Mouse (Mus musculus) heart, embryonic 16.5 days (tissue): ENCODE measurements at regions not wholly inside any gene's neighbourhood (a gene's known extent, or its start where the extent isn't known, plus 50 kb on each side); places are given as distances from the start of the nearest gene placed in this dataset.
A peak's percentile ranks its signal among the peaks of the same experiment; 100 is the strongest.

ENCODE experiments used
- ATAC-seq: fragments of 200-750 bp; cut with Nextera tagmentation; replicated peaks from 2 replicates; pipeline ENCODE4 v1.8.0; 2017; ENCODE audit warnings: moderate number of reproducible peaks; ENCODE audit not compliant: insufficient read depth, low FRiP score; ENCODE audit errors: extremely low read depth
- H3K27ac ChIP-seq: fragments of 300-500 bp; sonication (generic); 2 replicates; pipeline ENCODE4 v1.5.1; 2014; ENCODE audit warnings: mild to moderate bottlenecking, low read length, control low read depth, moderate library complexity
- H3K27me3 ChIP-seq: fragments of 300-500 bp; sonication (generic); 2 replicates; pipeline ENCODE4 v1.6.1; 2014; ENCODE audit warnings: low read length, mixed read lengths; ENCODE audit not compliant: control insufficient read depth, insufficient read depth
- H3K36me3 ChIP-seq: fragments of 300-500 bp; sonication (generic); 2 replicates; pipeline ENCODE4 v1.6.1; 2014; ENCODE audit not compliant: control insufficient read depth, insufficient read depth
- H3K4me1 ChIP-seq: fragments of 300-500 bp; sonication (generic); 2 replicates; pipeline ENCODE4 v1.6.1; 2014; ENCODE audit warnings: low read length, mixed read lengths; ENCODE audit not compliant: control insufficient read depth, insufficient read depth
- H3K4me2 ChIP-seq: fragments of 300-500 bp; sonication (generic); 2 replicates; pipeline ENCODE4 v1.6.1; 2014; ENCODE audit warnings: low read depth, mild to moderate bottlenecking, control low read depth, low read length
- H3K4me3 ChIP-seq: fragments of 300-500 bp; sonication (generic); 2 replicates; pipeline ENCODE4 v1.5.1; 2014; ENCODE audit warnings: mild to moderate bottlenecking, control low read depth, low read length
- H3K9ac ChIP-seq: fragments of 300-500 bp; sonication (generic); 2 replicates; pipeline ENCODE4 v1.6.1; 2014; ENCODE audit warnings: low read length, control low read depth
- H3K9me3 ChIP-seq: fragments of 300-500 bp; sonication (generic); replicated peaks from 2 replicates; pipeline ENCODE4 v1.6.1; 2016; ENCODE audit warnings: low read length; ENCODE audit not compliant: control insufficient read depth
- WGBS: fragments of 180-500 bp; shearing (Covaris S2); extraction: QIAGEN DNeasy Blood & Tissue Kit; methylation state at CpG from one replicate; pipeline ENCODE4 v1.1.7; 2014; 5-methylcytosine and 5-hydroxymethylcytosine counted together

DNA sequence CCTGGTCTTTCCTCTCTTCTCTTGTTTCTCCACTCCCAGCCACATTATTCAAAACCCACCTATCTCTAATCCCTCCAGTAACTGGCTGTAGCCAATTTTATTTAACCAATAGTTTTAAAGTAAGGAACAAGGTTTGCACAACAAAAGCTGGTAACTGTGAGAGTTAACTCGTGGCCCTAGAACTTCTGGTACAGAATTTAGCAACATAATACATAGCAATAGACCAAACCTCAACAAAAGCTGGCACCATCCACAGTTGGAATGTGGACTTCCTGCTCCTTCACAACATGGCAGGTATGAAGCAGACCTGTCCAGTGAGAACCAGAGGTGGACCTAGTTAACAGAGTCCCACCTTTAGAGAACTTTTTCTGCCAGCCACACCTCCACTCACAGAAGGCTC is 695.7 kb upstream of the Car8 start:
- 64% methylated on average over 1 of the region's 1 CpGs for WGBS
- no peak overlapping the region for H3K4me2 ChIP-seq
- ATAC-seq: no peak

DNA sequence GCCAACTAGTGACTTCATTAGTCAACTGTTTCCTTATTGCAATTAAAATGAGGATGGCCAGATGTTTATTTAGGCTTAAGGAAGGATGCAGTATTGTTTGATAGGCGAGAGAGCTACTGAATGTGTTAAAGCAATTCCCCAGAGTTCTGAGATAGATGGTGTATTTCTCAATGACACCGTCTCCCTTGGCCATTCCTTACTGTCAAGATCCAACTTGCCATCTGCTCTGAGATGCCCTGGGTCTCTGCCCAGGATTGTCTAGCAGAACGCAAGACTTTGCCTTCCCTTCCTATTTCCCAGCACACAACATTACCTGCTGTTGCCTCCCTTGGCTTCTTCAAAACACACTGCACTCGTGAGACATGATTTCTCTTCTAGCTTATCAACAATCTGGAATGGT is 690.5 kb upstream of the Car8 start:
- no peak overlapping the region for H3K4me2 ChIP-seq
- 45% methylated on average over 4 of the region's 4 CpGs for WGBS

More for the DNA sequence above, 695.7 kb upstream of the Car8 start:
- Histone ChIP-seq H3K9me3 (no peaks in the 10 kb centered on the region), H3K36me3 (no peaks in the 10 kb centered on the region), H3K4me1 (peaks cover 10% of the 10 kb centered on the region), H3K27me3 (no peaks in the 10 kb centered on the region), H3K27ac (no peak overlapping the region), H3K9ac (no peak overlapping the region), H3K4me3 (no peak overlapping the region)

DNA sequence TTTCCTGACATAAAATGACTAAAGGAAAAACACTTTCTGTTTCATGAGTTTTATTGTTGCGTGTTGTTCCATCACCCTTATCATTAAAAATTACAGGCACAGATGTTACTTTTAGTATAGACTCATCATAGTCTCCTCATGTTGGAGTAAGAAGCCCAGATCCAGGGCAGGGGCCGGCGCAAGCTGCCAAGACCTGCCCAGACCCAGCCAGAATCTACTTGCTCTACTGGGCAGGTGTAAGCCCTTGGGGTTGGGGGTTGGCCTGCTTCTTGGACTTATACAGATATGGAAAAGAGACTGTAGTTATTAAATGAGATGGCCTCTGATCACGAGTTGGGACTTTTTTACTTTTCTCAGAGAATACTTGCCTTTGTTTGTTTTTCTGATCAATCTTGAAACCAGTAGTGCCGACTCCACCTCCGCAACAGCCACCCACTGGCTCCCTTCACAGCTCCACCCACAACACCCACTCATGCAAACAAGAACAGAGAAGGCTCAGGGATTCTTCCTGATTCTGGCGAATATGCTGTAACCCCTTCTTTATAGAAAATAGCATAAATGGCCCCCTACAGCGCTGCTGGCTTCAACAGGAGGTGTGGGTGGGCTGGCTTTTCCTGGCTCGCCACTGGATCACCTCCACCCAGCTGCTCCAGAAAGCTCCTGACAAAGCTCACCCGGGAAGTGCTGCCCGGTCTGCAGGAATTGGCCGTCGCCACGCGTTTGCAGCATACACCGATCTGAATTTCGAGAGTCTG is 689.9 kb upstream of the Car8 start:
- H3K27me3 ChIP-seq: no peaks in the 10 kb centered on the region
- no peaks in the 10 kb centered on the region for H3K9me3 ChIP-seq
- no peak overlapping the region for H3K9ac ChIP-seq
- ATAC-seq: no peak
- WGBS: 56% methylated on average over 17 of the region's 17 CpGs
- H3K4me3 ChIP-seq: no peak overlapping the region
- peaks cover 10% of the 10 kb centered on the region for H3K4me1 ChIP-seq
- H3K27ac ChIP-seq: no peak overlapping the region
- no peak overlapping the region for H3K4me2 ChIP-seq
- H3K36me3 ChIP-seq: no peaks in the 10 kb centered on the region

More for the DNA sequence above, 690.5 kb upstream of the Car8 start:
- H3K4me3 ChIP-seq: no peak overlapping the region
- no peaks in the 10 kb centered on the region for H3K9me3 ChIP-seq
- no peak for ATAC-seq
- no peak overlapping the region for H3K9ac ChIP-seq
- H3K4me1 ChIP-seq: peaks cover 10% of the 10 kb centered on the region
- no peaks in the 10 kb centered on the region for H3K36me3 ChIP-seq
- no peak overlapping the region for H3K27ac ChIP-seq
- H3K27me3 ChIP-seq: no peaks in the 10 kb centered on the region

DNA sequence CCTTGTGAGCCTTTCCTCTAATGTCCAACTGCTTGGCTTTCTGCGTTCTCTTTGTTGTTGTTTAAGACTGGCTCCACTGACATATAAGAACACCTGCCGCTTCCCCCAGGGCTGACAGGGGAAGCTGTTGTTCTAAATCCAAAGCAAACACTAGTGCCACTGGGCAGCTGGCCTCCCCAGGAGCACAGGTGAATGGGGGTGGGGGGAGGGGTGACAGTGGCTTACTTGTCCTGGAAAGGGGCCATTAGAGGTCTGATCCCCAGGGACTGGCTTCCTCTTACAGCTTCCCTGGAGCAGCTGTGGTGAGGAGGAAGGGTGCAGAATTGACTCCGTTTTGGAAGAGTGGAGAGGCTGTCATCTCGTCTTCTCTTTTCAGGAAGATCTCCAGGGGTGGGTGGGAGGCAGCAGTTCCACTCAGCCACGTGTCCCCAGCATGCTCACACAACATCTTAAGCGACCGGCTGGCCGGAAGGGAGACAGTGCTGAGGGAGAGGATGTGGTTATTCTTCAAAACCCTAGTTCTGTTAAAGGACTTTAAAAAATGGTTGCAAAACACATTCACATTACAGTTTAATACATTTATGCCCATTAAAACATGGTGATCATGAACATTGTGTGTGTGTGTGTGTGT is 688.5 kb upstream of the Car8 start:
- Histone ChIP-seq H3K27ac (no peak overlapping the region), H3K4me1 (peaks cover 15% of the 10 kb centered on the region), H3K36me3 (no peaks in the 10 kb centered on the region), H3K9me3 (no peaks in the 10 kb centered on the region), H3K27me3 (no peaks in the 10 kb centered on the region), H3K4me3 (no peak overlapping the region), H3K9ac (no peak overlapping the region), H3K4me2 (no peak overlapping the region)
- ATAC-seq: 0 out of 2 replicates have a peak, but pooled peaks have one; percentile 25
- 47% methylated on average over 8 of the region's 8 CpGs for WGBS

DNA sequence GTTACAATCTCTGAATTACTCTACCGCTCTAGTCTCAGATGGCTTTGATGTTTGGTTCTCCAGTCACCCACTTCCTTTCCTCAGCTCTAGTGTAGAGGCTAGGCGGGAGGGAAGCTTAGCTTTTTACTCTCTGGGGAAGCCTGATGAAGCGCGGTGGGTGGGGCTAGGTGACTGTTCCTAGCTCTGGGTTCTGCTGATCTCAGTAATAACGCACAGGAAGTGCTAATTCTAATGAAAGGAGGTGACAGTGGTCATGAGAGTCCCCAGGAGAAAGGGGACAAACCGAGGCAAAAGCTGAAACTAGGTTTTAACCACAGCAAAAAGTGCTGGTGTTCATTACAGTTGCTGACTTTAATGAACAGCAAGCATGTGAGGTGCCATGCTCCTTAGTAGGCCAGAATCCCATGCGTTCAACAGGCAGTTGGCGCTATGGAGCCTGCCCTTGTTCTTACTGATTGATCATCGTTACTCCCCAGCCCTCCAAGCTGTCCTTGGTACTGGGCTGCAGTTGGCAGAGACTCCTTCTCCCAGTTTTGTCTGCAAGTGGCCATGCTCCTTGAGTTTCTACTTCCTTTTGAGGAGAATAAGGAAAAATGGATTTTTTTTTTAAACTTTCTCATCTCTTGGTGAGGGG is 687.9 kb upstream of the Car8 start:
- H3K36me3 ChIP-seq: no peaks in the 10 kb centered on the region
- no peak overlapping the region for H3K4me3 ChIP-seq
- no peak overlapping the region for H3K4me2 ChIP-seq
- H3K9me3 ChIP-seq: no peaks in the 10 kb centered on the region
- no peaks in the 10 kb centered on the region for H3K27me3 ChIP-seq
- no peak for ATAC-seq
- no peak overlapping the region for H3K27ac ChIP-seq
- peaks cover 18% of the 10 kb centered on the region for H3K4me1 ChIP-seq
- no peak overlapping the region for H3K9ac ChIP-seq
- WGBS: 51% methylated on average over 9 of the region's 9 CpGs

DNA sequence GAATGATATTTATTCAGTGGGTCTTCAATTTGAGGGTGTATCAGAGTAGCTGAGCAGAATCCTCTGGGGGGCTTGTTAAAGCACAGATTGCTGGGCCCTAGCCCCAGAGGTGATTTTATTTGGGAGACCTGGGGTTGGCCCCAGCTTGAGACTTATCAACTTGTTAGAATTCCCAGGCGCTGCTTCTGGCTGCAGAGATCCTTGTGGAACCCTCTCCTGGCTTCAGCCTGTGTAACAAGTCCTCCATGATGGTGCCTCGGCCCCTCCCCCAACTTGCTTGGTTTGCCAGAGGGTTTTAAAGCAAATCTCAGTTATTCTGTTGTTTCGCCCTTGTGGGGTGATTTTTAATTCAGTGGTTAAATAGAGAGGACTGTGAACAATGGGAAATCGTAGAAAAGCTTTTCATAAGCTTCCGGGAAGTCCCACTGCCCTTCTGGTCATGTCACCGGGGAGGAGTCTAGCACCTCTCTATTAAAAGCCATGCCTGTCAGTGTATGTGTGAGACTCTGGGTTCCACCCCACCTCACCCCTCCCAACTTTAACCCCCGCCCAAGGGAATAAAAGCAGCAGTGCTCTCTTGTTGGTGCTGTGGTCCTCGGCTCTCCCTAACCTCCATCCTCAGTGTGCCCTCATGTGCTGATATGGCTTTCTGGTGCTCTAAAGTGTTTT is 684.0 kb upstream of the Car8 start:
- H3K4me3 ChIP-seq: no peak overlapping the region
- WGBS: 61% methylated on average over 8 of the region's 8 CpGs

GRCm38 (mm10) chr4:8921477-8922385 is 682.9 kb upstream of the Car8 start:
- 20% methylated on average over 31 of the region's 31 CpGs for WGBS
- Histone ChIP-seq H3K9ac (peak overlapping the region; percentile 43), H3K27me3 (no peaks in the 10 kb centered on the region), H3K36me3 (no peaks in the 10 kb centered on the region), H3K27ac (no peak overlapping the region), H3K4me1 (peaks cover 16% of the 10 kb centered on the region), H3K9me3 (no peaks in the 10 kb centered on the region), H3K4me2 (peak overlapping the region; percentile 59), H3K4me3 (peak overlapping the region; percentile 13)
- ATAC-seq: 0 out of 2 replicates have a peak, but pooled peaks have one; percentile 14

More for the DNA sequence above, 684.0 kb upstream of the Car8 start:
- H3K27ac ChIP-seq: no peak overlapping the region
- no peak overlapping the region for H3K9ac ChIP-seq
- no peak overlapping the region for H3K4me2 ChIP-seq
- no peaks in the 10 kb centered on the region for H3K27me3 ChIP-seq
- peaks cover 18% of the 10 kb centered on the region for H3K4me1 ChIP-seq
- H3K36me3 ChIP-seq: no peaks in the 10 kb centered on the region
- H3K9me3 ChIP-seq: no peaks in the 10 kb centered on the region
- no peak for ATAC-seq

- Histone ChIP-seq H3K4me3 (no peak overlapping the region), H3K36me3 (no peaks in the 10 kb centered on the region), H3K27ac (no peak overlapping the region), H3K9me3 (no peaks in the 10 kb centered on the region), H3K4me1 (peaks cover 8% of the 10 kb centered on the region), H3K9ac (no peak overlapping the region), H3K4me2 (no peak overlapping the region), H3K27me3 (no peaks in the 10 kb centered on the region)
- ATAC-seq: no peak
- WGBS: 83% methylated on average over 2 of the region's 2 CpGs
Observed at GRCm38 (mm10) chr4:8920306-8920705, 681.5 kb upstream of the Car8 start.
